Mouse (Mus musculus) thymus, adult 2 months (tissue): ENCODE data around the gene Fam178b. TPM values are rescaled to one million over a fixed set of nuclear protein-coding genes. Genes with fewer than 3 reads are reported as not detected.

ENCODE experiments used
- DNase-seq: peaks from one replicate; pipeline ENCODE4 v3.0.0; 2021
- H3K27ac ChIP-seq: fragments of 200-500 bp; 2 replicates; pipeline ENCODE4 v1.5.1; 2012; ENCODE audit warnings: low read length, control low read depth; ENCODE audit not compliant: control insufficient read depth, insufficient read depth
- H3K27me3 ChIP-seq: fragments of 200-500 bp; 2 replicates; pipeline ENCODE4 v1.6.1; 2012; ENCODE audit warnings: mild to moderate bottlenecking, low read length, moderate library complexity, mixed read lengths; ENCODE audit not compliant: control insufficient read depth, insufficient read depth
- H3K36me3 ChIP-seq: fragments of 200-500 bp; 2 replicates; pipeline ENCODE4 v1.6.1; 2012; ENCODE audit warnings: mild to moderate bottlenecking, low read length, moderate library complexity; ENCODE audit not compliant: control insufficient read depth, insufficient read depth
- H3K4me1 ChIP-seq: fragments of 200-500 bp; replicated peaks from 2 replicates; pipeline ENCODE4 v1.6.1; 2012; ENCODE audit warnings: low read length; ENCODE audit not compliant: control insufficient read depth, insufficient read depth
- H3K4me3 ChIP-seq: fragments of 200-500 bp; 2 replicates; pipeline ENCODE4 v1.5.1; 2012; ENCODE audit warnings: mild to moderate bottlenecking, low read length, control low read depth, moderate library complexity; ENCODE audit not compliant: control insufficient read depth, insufficient read depth
- CTCF ChIP-seq: fragments of 200-500 bp; IDR thresholded peaks from 2 replicates; pipeline ENCODE4 v1.5.1; 2012; ENCODE audit warnings: mild to moderate bottlenecking, control low read depth, low read length, moderate library complexity, borderline replicate concordance; ENCODE audit not compliant: control insufficient read depth, poor library complexity, insufficient read depth; ENCODE audit errors: extremely low read depth
- POLR2A ChIP-seq: fragments of 200-500 bp; IDR thresholded peaks from 2 replicates; pipeline ENCODE4 v1.6.1; 2012; ENCODE audit warnings: mild to moderate bottlenecking, low read length, control low read depth, moderate library complexity; ENCODE audit not compliant: control insufficient read depth, poor library complexity, insufficient read depth; ENCODE audit errors: extremely low read depth
- WGBS: fragments of 180-500 bp; shearing (Covaris S2); methylation state at CpG from one replicate; pipeline ENCODE4 v1.1.7; 2018; 5-methylcytosine and 5-hydroxymethylcytosine counted together
- polyA plus RNA-seq: library from polyadenylated mRNA; depleted of rRNA; stranded (reverse); fragments of >200 nt; gene quantifications from 2 replicates; pipeline ENCODE4 v1.2.3, GENCODE M21; 2012

Fam178b gene
- polyA plus RNA-seq, 1 experiment = 1.9 TPM

- WGBS = 47% methylated on average over 6 of the region's 6 CpGs
- H3K4me3 ChIP-seq = no peak overlapping the region
- TF ChIP-seq CTCF (no peak), POLR2A (no peak)
- H3K27ac ChIP-seq = no peak overlapping the region
- no peaks in the 10 kb centered on the region for H3K36me3 ChIP-seq
- no peaks in the 10 kb centered on the region for H3K27me3 ChIP-seq
- DNase-seq = no peak
- H3K4me1 ChIP-seq = 0 out of 2 replicates have a peak, but pooled peaks cover 9% of the 10 kb centered on the region
These were observed 111.4 kb downstream of the Fam178b start for GRCm38 (mm10) chr1:36571627-36572026.

GRCm38 (mm10) chr1:36570320-36570719, 112.7 kb downstream of the Fam178b start:
- no peak for TF ChIP-seq POLR2A
- TF ChIP-seq CTCF = no peak
- Histone ChIP-seq H3K36me3 (no peaks in the 10 kb centered on the region), H3K4me3 (no peak overlapping the region), H3K4me1 (0 out of 2 replicates have a peak, but pooled peaks cover 9% of the 10 kb centered on the region), H3K27ac (no peak overlapping the region), H3K27me3 (no peaks in the 10 kb centered on the region)
- 96% methylated on average over 5 of the region's 5 CpGs for WGBS
- DNase-seq = no peak

- no peak for DNase-seq
- Histone ChIP-seq H3K36me3 (no peaks in the 10 kb centered on the region), H3K4me1 (0 out of 2 replicates have a peak, but pooled peaks cover 9% of the 10 kb centered on the region), H3K27ac (no peak overlapping the region), H3K4me3 (no peak overlapping the region), H3K27me3 (no peaks in the 10 kb centered on the region)
- TF ChIP-seq CTCF = no peak
- no peak for TF ChIP-seq POLR2A
- WGBS = 69% methylated on average over 7 of the region's 7 CpGs
These were observed 113.2 kb downstream of the Fam178b start for GRCm38 (mm10) chr1:36569694-36570276.

- DNase-seq = no peak
- H3K36me3 ChIP-seq = no peaks in the 10 kb centered on the region
- no peaks in the 10 kb centered on the region for H3K27me3 ChIP-seq
- H3K27ac ChIP-seq = no peak overlapping the region
- WGBS = 91% methylated on average over 4 of the region's 4 CpGs
- H3K4me1 ChIP-seq = 0 out of 2 replicates have a peak, but pooled peaks cover 1% of the 10 kb centered on the region
- no peak overlapping the region for H3K4me3 ChIP-seq
- TF ChIP-seq CTCF (no peak), POLR2A (no peak)
These were observed 114.2 kb downstream of the Fam178b start for GRCm38 (mm10) chr1:36568776-36569175.

GRCm38 (mm10) chr1:36567818-36568603, 115.0 kb downstream of the Fam178b start:
- H3K4me3 ChIP-seq = no peak overlapping the region
- H3K27me3 ChIP-seq = no peaks in the 10 kb centered on the region
- H3K4me1 ChIP-seq = no peaks in the 10 kb centered on the region
- DNase-seq = no peak
- H3K36me3 ChIP-seq = no peaks in the 10 kb centered on the region
- TF ChIP-seq POLR2A = no peak
- no peak for TF ChIP-seq CTCF
- WGBS = 91% methylated on average over 21 of the region's 21 CpGs
- no peak overlapping the region for H3K27ac ChIP-seq

GRCm38 (mm10) chr1:36566425-36566824, 116.6 kb downstream of the Fam178b start:
- Histone ChIP-seq H3K27me3 (no peaks in the 10 kb centered on the region), H3K4me3 (no peak overlapping the region), H3K4me1 (no peaks in the 10 kb centered on the region), H3K27ac (no peak overlapping the region), H3K36me3 (no peaks in the 10 kb centered on the region)
- DNase-seq = no peak
- no peak for TF ChIP-seq POLR2A
- no peak for TF ChIP-seq CTCF
- 71% methylated on average over 2 of the region's 2 CpGs for WGBS

- DNase-seq = no peak
- H3K27me3 ChIP-seq = no peaks in the 10 kb centered on the region
- H3K27ac ChIP-seq = no peak overlapping the region
- no peak overlapping the region for H3K4me3 ChIP-seq
- H3K36me3 ChIP-seq = no peaks in the 10 kb centered on the region
- peaks cover 8% of the 10 kb centered on the region; the same call in 1 of the 2 replicates for H3K4me1 ChIP-seq
- TF ChIP-seq CTCF (no peak), POLR2A (no peak)
- 64% methylated on average over 6 of the region's 6 CpGs for WGBS
These were observed 118.9 kb downstream of the Fam178b start for GRCm38 (mm10) chr1:36564101-36564500.
